Mouse (Mus musculus): ENCODE results near the gene Tnnt3.

DNA sequence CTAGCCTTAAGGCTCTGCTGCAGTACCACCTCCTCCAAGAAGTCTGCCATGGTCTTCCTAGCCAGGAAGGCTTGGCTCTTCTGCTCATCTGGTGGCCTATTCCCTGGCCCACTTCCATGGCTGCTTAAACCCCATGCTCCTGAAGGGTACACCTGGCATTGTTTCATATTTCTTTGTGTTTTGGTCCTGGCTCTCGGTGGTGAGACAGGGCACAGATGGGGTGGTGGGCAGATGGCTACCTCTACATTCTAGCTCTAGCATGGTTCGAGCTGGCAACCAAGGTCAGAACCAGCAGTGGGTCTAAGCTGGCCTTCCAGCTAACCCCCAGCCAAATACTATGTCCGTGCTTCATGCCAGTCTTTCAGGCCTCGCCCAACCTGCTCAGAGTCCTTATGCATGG lies 25.7 kb upstream of the Tnnt3 start:
- TF ChIP-seq CTCF (IDR thresholded peaks at IDR 0.05; ENCODE audit: control insufficient read depth, insufficient read depth, low read length) (no peak), POLR2A (IDR thresholded peaks at IDR 0.05; ENCODE audit: borderline replicate concordance, control insufficient read depth, low read depth, low read length) (no peak)
